Mouse (Mus musculus) adrenal gland, adult 8-10 months (tissue): ENCODE results near the gene Actr8. TPM values are rescaled to one million over a fixed set of nuclear protein-coding genes. Genes with fewer than 3 reads are reported as not detected.

Experiments used
- DNase-seq: peaks from one replicate; pipeline ENCODE4 v3.0.0; 2022
- total RNA-seq, 4 experiments: library from RNA; stranded (reverse); gene quantifications; 2 replicates each; pipeline ENCODE4 v1.2.4; 2022

Gene Actr8
- total RNA-seq = 10 to 100 TPM; 61.4 to 88.8 (median 68.7) TPM

- DNase-seq = peak; percentile 91
Observed at GRCm38 (mm10) chr14:29978254-29979204, at the start of gene Actr8. TSS of gene Actr8 (plus strand) at chr14:29978337.

GRCm38 (mm10) chr14:29928966-29929365, 49.2 kb upstream of the Actr8 start:
- DNase-seq = peak; percentile 65

GRCm38 (mm10) chr14:29935516-29935915, 42.6 kb upstream of the Actr8 start:
- no peak for DNase-seq

- no peak for DNase-seq
Observed at GRCm38 (mm10) chr14:29937466-29937865, 40.7 kb upstream of the Actr8 start.

- no peak for DNase-seq
Observed at GRCm38 (mm10) chr14:29939600-29940312, 38.4 kb upstream of the Actr8 start.

GRCm38 (mm10) chr14:29940313-29940812, 37.8 kb upstream of the Actr8 start:
- no peak for DNase-seq

- DNase-seq = peak; percentile 24
Observed at GRCm38 (mm10) chr14:29940877-29941276, 37.3 kb upstream of the Actr8 start.

GRCm38 (mm10) chr14:29946761-29947309, 31.3 kb upstream of the Actr8 start:
- DNase-seq = no peak

- no peak for DNase-seq
Observed at GRCm38 (mm10) chr14:29950805-29951204, 27.3 kb upstream of the Actr8 start.

- DNase-seq = no peak
Observed at GRCm38 (mm10) chr14:29957393-29957792, 20.7 kb upstream of the Actr8 start.

- no peak for DNase-seq
Observed at GRCm38 (mm10) chr14:29967611-29968010, 10.5 kb upstream of the Actr8 start.

GRCm38 (mm10) chr14:29968075-29968821, 9.9 kb upstream of the Actr8 start, which contains the start of gene Selenok:
TSS of gene Selenok (plus strand) at chr14:29968308.
- DNase-seq = peak; percentile 98

- no peak for DNase-seq
Observed at GRCm38 (mm10) chr14:29971446-29971845, 6.7 kb upstream of the Actr8 start.

- DNase-seq = no peak
Observed at GRCm38 (mm10) chr14:29971993-29972392, 6.1 kb upstream of the Actr8 start.

- DNase-seq = no peak
Observed at GRCm38 (mm10) chr14:29976927-29977326, 1.2 kb upstream of the Actr8 start.

GRCm38 (mm10) chr14:29980447-29981205, 2.5 kb downstream of the Actr8 start:
- DNase-seq = no peak

- no peak for DNase-seq
Observed at GRCm38 (mm10) chr14:29986096-29986495, 8.0 kb downstream of the Actr8 start.

- DNase-seq = no peak
Observed at GRCm38 (mm10) chr14:29987276-29987675, 9.1 kb downstream of the Actr8 start.

GRCm38 (mm10) chr14:29987739-29988138, 9.6 kb downstream of the Actr8 start:
- no peak for DNase-seq

GRCm38 (mm10) chr14:29988337-29988736, 10.2 kb downstream of the Actr8 start:
- no peak for DNase-seq

- no peak for DNase-seq
Observed at GRCm38 (mm10) chr14:29994976-29995375, 16.8 kb downstream of the Actr8 start.
